Mouse (Mus musculus): ENCODE data around the gene Trhr2. TPM values are rescaled to one million over a fixed set of nuclear protein-coding genes. Genes with fewer than 3 reads are reported as not detected.

Trhr2 gene
- total RNA-seq, 4 experiments from 2014 or later, result not detected

Other genes with a start within 250 kb of the Trhr2 start
- 10 to 100 TPM; 18.1 to 23.2 (median 21.3) TPM for gene Zfpm1, start 78.6 kb downstream of the Trhr2 start, total RNA-seq (2022)
- gene Zc3h18, start 15.9 kb upstream of the Trhr2 start, total RNA-seq (2022), result 10 to 100 TPM; 21.2 to 24.0 (median 22.4) TPM
- not detected for gene Il17c, start 61.3 kb upstream of the Trhr2 start, total RNA-seq (2022)
- 10 to 100 TPM; 39.2 to 50.2 (median 44.5) TPM for gene Cyba, start 72.2 kb upstream of the Trhr2 start, total RNA-seq (2022)
- gene Mvd, start 82.7 kb upstream of the Trhr2 start, total RNA-seq (2022), result 1 to 10 TPM; 3.9 to 5.6 (median 4.9) TPM
- 10 to 100 TPM in 2 of 4 experiments, 1 to 10 TPM in 2; 2.7 to 14.4 (median 8.2) TPM for gene Snai3, start 100.0 kb upstream of the Trhr2 start, total RNA-seq (2022)
- 10 to 100 TPM; 38.4 to 68.1 (median 57.1) TPM for gene Rnf166, start 115.3 kb upstream of the Trhr2 start, total RNA-seq (2022)
- gene Ctu2, start 115.4 kb upstream of the Trhr2 start, total RNA-seq (2022), result 10 to 100 TPM in 1 of 4 experiments, 1 to 10 TPM in 3; 5.0 to 12.4 (median 7.7) TPM
- gene Piezo1, start 190.6 kb upstream of the Trhr2 start, total RNA-seq (2022), result 10 to 100 TPM; 13.2 to 17.4 (median 13.7) TPM
- 1 to 10 TPM; 1.9 to 2.4 (median 2.2) TPM for gene Cdt1, start 207.3 kb upstream of the Trhr2 start, total RNA-seq (2022)
- gene Aprt, start 216.2 kb upstream of the Trhr2 start, total RNA-seq (2022), result 10 to 100 TPM; 39.5 to 50.6 (median 44.3) TPM